Mouse (Mus musculus) midbrain, postnatal 0 days (tissue): ENCODE measurements around the gene Zan. TPM values are rescaled to one million over a fixed set of nuclear protein-coding genes. Genes with fewer than 3 reads are reported as not detected.
A peak's percentile ranks its signal among the peaks of the same experiment; 100 is the strongest.

Experiments used
- ATAC-seq: fragments of 200-750 bp; cut with Nextera tagmentation; 2 replicates; pipeline ENCODE4 v1.8.0; 2017; ENCODE audit warnings: moderate number of reproducible peaks, mild to moderate bottlenecking, moderate TSS enrichment, moderate library complexity; ENCODE audit not compliant: low FRiP score
- DNase-seq: peaks from one replicate; pipeline ENCODE4 v3.0.0-alpha.2; 2015; ENCODE audit warnings: low spot score
- H3K27ac ChIP-seq: fragments of 300-500 bp; sonication (generic); 2 replicates; pipeline ENCODE4 v1.5.1; 2014; ENCODE audit warnings: low read depth, mild to moderate bottlenecking, low read length, mixed read lengths
- H3K27me3 ChIP-seq: fragments of 300-500 bp; sonication (generic); 2 replicates; pipeline ENCODE4 v1.6.1; 2014; ENCODE audit warnings: low read length, control low read depth, mixed read lengths; ENCODE audit not compliant: insufficient read depth
- H3K36me3 ChIP-seq: fragments of 300-500 bp; sonication (generic); 2 replicates; pipeline ENCODE4 v1.6.1; 2014; ENCODE audit warnings: low read length, control low read depth, mixed read lengths; ENCODE audit not compliant: insufficient read depth
- H3K4me1 ChIP-seq: fragments of 300-500 bp; sonication (generic); 2 replicates; pipeline ENCODE4 v1.6.1; 2014; ENCODE audit warnings: mild to moderate bottlenecking, control low read depth, antibody characterized with exemption, low read length, mixed read lengths; ENCODE audit not compliant: insufficient read depth
- H3K4me2 ChIP-seq: fragments of 300-500 bp; sonication (generic); 2 replicates; pipeline ENCODE4 v1.6.1; 2014; ENCODE audit warnings: low read depth, mild to moderate bottlenecking, low read length, mixed read lengths; ENCODE audit not compliant: poor library complexity, severe bottlenecking
- H3K4me3 ChIP-seq: fragments of 300-500 bp; sonication (generic); 2 replicates; pipeline ENCODE4 v1.5.1; 2014; ENCODE audit warnings: low read depth, mild to moderate bottlenecking, low read length, moderate library complexity
- H3K9ac ChIP-seq: fragments of 300-500 bp; sonication (generic); replicated peaks from 2 replicates; pipeline ENCODE4 v1.6.1; 2014; ENCODE audit warnings: mild to moderate bottlenecking, low read length, moderate library complexity, mixed read lengths; ENCODE audit not compliant: poor library complexity, severe bottlenecking
- H3K9me3 ChIP-seq: fragments of 300-500 bp; sonication (generic); 2 replicates; pipeline ENCODE4 v1.6.1; 2016; ENCODE audit warnings: low read length, control low read depth
- CTCF ChIP-seq: IDR thresholded peaks from 2 replicates; pipeline ENCODE4 v1.5.1; 2016; ENCODE audit warnings: antibody characterized with exemption, mild to moderate bottlenecking
- WGBS: fragments of 180-500 bp; shearing (Covaris S2); extraction: QIAGEN DNeasy Blood & Tissue Kit; methylation state at CpG from one replicate; pipeline ENCODE4 v1.1.7; 2014; 5-methylcytosine and 5-hydroxymethylcytosine counted together
- polyA plus RNA-seq: library from polyadenylated mRNA; unstranded; fragments of >200 nt; fragmentation: Nextera tagmentation; extraction: Ambion mirVana; gene quantifications from 2 replicates; pipeline ENCODE4 v1.2.1, GENCODE M21; 2015
- total RNA-seq: library from RNA; depleted of rRNA; stranded (reverse); fragments of >200 nt; gene quantifications from 2 replicates; pipeline ENCODE4 v1.2.3, GENCODE M21; 2014

Gene Zan
- total and polyA plus RNA-seq, 2 experiments from 2014 or later = 0.31 to 0.99 TPM

- no peak overlapping the region for H3K4me3 ChIP-seq
- no peak overlapping the region for H3K4me2 ChIP-seq
- H3K4me1 ChIP-seq = no peaks in the 10 kb centered on the region
- no peaks in the 10 kb centered on the region for H3K9me3 ChIP-seq
- DNase-seq (no peak), ATAC-seq (no peak)
- no peak overlapping the region for H3K9ac ChIP-seq
- TF ChIP-seq CTCF = no peak
- H3K27me3 ChIP-seq = no peaks in the 10 kb centered on the region
- H3K36me3 ChIP-seq = no peaks in the 10 kb centered on the region; the same call in 1 of the 2 replicates
- WGBS = 98% methylated on average over 10 of the region's 11 CpGs
- no peak overlapping the region for H3K27ac ChIP-seq
Observed at GRCm38 (mm10) chr5:137369665-137370064, 107.2 kb downstream of the Zan start.

DNA sequence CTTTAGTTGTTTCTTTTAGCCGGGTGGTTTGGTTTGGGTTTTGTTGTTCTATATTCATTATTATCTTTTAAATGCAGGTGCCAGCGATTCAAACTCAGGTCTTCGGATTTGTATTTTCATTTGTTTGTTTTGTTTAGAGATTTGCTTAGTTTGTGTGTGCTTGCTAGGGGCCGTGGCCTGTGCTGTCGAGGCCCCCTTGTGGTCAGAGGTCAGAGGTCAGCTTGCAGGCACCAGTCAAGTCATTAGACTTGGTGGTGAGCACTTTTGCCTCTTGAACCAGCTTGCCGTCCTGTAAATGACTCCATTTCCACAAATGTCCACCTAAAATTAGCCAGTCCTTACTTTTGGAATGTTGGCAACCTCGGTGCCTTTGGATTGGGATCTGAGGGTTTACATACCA is 118.5 kb downstream of the Zan start:
- no peaks in the 10 kb centered on the region for H3K9me3 ChIP-seq
- ATAC-seq (no peak), DNase-seq (no peak)
- 0 out of 2 replicates have a peak, but pooled peaks cover 8% of the 10 kb centered on the region for H3K36me3 ChIP-seq
- no peaks in the 10 kb centered on the region for H3K4me1 ChIP-seq
- WGBS = 39% methylated on average over 7 of the region's 7 CpGs
- no peak overlapping the region for H3K4me2 ChIP-seq
- H3K4me3 ChIP-seq = no peak overlapping the region
- no peak overlapping the region for H3K9ac ChIP-seq
- 0 out of 2 replicates have a peak, but pooled peaks have one; percentile 4 for TF ChIP-seq CTCF
- H3K27ac ChIP-seq = no peak overlapping the region
- no peaks in the 10 kb centered on the region for H3K27me3 ChIP-seq

DNA sequence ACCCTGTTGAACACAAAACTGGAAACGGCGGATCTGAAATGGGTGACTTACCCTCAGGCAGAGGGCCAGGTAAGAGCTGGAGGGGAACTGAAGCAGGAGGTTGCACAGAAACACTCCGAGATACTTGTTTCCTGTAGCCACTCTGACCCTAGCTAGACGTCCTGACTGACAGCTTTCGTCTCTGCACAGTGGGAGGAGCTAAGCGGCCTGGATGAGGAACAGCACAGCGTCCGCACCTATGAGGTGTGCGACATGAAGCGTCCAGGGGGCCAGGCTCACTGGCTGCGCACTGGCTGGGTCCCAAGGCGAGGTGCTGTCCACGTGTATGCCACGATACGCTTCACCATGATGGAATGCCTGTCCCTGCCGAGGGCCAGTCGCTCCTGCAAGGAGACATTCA is 122.8 kb downstream of the Zan start:
- DNase-seq = no peak
- no peaks in the 10 kb centered on the region for H3K9me3 ChIP-seq
- no peak overlapping the region for H3K27ac ChIP-seq
- H3K27me3 ChIP-seq = peaks cover 16% of the 10 kb centered on the region
- peaks cover 4% of the 10 kb centered on the region for H3K4me1 ChIP-seq
- H3K9ac ChIP-seq = no peak overlapping the region
- no peak overlapping the region for H3K4me3 ChIP-seq
- ATAC-seq = no peak
- no peak overlapping the region for H3K4me2 ChIP-seq
- no peak for TF ChIP-seq CTCF
- 0 out of 2 replicates have a peak, but pooled peaks cover 8% of the 10 kb centered on the region for H3K36me3 ChIP-seq
- 86% methylated on average over 17 of the region's 17 CpGs for WGBS

- DNase-seq (no peak), ATAC-seq (no peak)
- Histone ChIP-seq H3K36me3 (0 out of 2 replicates have a peak, but pooled peaks cover 4% of the 10 kb centered on the region), H3K4me3 (0 out of 2 replicates have a peak overlapping the region, but pooled peaks have one; percentile 6), H3K4me1 (peaks cover 11% of the 10 kb centered on the region), H3K9ac (no peak overlapping the region), H3K9me3 (no peaks in the 10 kb centered on the region), H3K27ac (no peak overlapping the region), H3K4me2 (peak overlapping the region; percentile 96), H3K27me3 (peaks cover 22% of the 10 kb centered on the region)
- no peak for TF ChIP-seq CTCF
- 25% methylated on average over 16 of the region's 16 CpGs for WGBS
Observed at GRCm38 (mm10) chr5:137352011-137352975, 124.6 kb downstream of the Zan start.

DNA sequence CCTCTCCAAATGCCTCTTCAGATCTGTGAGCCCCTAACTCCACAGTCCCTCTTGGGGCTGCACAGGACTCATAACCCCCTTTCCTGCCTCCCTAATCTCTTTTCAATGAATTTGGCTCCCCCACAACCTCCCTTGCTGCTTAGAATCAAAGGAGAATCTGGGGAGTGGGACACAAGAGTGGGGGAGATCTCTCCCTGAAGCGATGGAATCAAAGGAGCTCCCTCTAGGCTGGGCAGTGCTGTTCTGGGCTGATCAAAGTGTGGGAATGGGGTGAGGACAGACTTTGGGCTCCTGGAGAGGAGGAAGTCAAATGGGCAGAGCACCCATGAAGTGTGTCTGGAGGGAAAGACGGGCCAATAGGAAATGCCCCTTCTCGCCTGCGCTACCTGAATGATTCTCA is 125.5 kb downstream of the Zan start:
- 22% methylated on average over 4 of the region's 4 CpGs for WGBS

GRCm38 (mm10) chr5:137351058-137351380 is 125.8 kb downstream of the Zan start:
- ATAC-seq (no peak), DNase-seq (no peak)
- Histone ChIP-seq H3K27ac (0 out of 2 replicates have a peak overlapping the region, but pooled peaks have one; percentile 26), H3K36me3 (0 out of 2 replicates have a peak, but pooled peaks cover 4% of the 10 kb centered on the region), H3K9ac (no peak overlapping the region), H3K4me3 (peak overlapping the region; percentile 59), H3K9me3 (no peaks in the 10 kb centered on the region), H3K4me2 (peak overlapping the region; percentile 96), H3K27me3 (peaks cover 22% of the 10 kb centered on the region), H3K4me1 (peaks cover 11% of the 10 kb centered on the region)
- 2% methylated on average over 8 of the region's 8 CpGs for WGBS
- TF ChIP-seq CTCF = no peak

More for the DNA sequence above, 125.5 kb downstream of the Zan start:
- Histone ChIP-seq H3K27ac (0 out of 2 replicates have a peak overlapping the region, but pooled peaks have one; percentile 26), H3K4me2 (peak overlapping the region; percentile 96), H3K4me3 (peak overlapping the region; percentile 59), H3K4me1 (peaks cover 11% of the 10 kb centered on the region), H3K36me3 (0 out of 2 replicates have a peak, but pooled peaks cover 4% of the 10 kb centered on the region), H3K9ac (no peak overlapping the region), H3K9me3 (no peaks in the 10 kb centered on the region), H3K27me3 (peaks cover 22% of the 10 kb centered on the region)
- DNase-seq (no peak), ATAC-seq (no peak)
- TF ChIP-seq CTCF = no peak
